Mouse (Mus musculus) myocyte (in vitro differentiated cells): ENCODE results near the gene Glis1.

Experiments used
- CEBPB ChIP-seq: IDR thresholded peaks from 2 replicates; pipeline ENCODE4 v1.6.1; 2011; ENCODE audit warnings: mild to moderate bottlenecking, moderate library complexity; ENCODE audit not compliant: poor library complexity, insufficient read depth, severe bottlenecking
- E2F4 ChIP-seq: IDR thresholded peaks from one replicate; pipeline ENCODE4 v1.6.1; 2011; ENCODE audit warnings: mild to moderate bottlenecking, control low read depth, moderate library complexity; ENCODE audit not compliant: insufficient read depth
- MAX ChIP-seq: IDR thresholded peaks from one replicate; pipeline ENCODE4 v1.6.1; 2011; ENCODE audit warnings: low read depth, mild to moderate bottlenecking, control low read depth
- MYOD1 ChIP-seq, 3 experiments: IDR thresholded peaks; one replicate each; pipeline ENCODE4 v1.6.1; 2011; ENCODE audit warnings: control low read depth in 2 of 3, low read depth in 2 of 3, mild to moderate bottlenecking in 2 of 3, moderate library complexity in 1 of 3; ENCODE audit not compliant: insufficient read length in 2 of 3, control insufficient read depth in 1 of 3
- MYOG ChIP-seq, 3 experiments: IDR thresholded peaks; one replicate each; pipeline ENCODE4 v1.6.1; 2011; ENCODE audit warnings: control low read depth in 2 of 3, low read depth in 2 of 3, mild to moderate bottlenecking in 2 of 3; ENCODE audit not compliant: insufficient read length in 2 of 3, control insufficient read depth in 1 of 3, insufficient read depth in 1 of 3
- POLR2A ChIP-seq: IDR thresholded peaks from one replicate; pipeline ENCODE4 v1.6.1; 2011; ENCODE audit warnings: low read depth, mild to moderate bottlenecking, control low read depth, moderate library complexity; ENCODE audit not compliant: insufficient read length
- POLR2AphosphoS2 ChIP-seq: IDR thresholded peaks from one replicate; pipeline ENCODE4 v1.6.1; 2011; ENCODE audit warnings: low read depth, control low read depth; ENCODE audit not compliant: insufficient read length
- SRF ChIP-seq: IDR thresholded peaks from one replicate; pipeline ENCODE4 v1.6.1; 2011; ENCODE audit warnings: low read depth; ENCODE audit not compliant: control insufficient read depth, insufficient read length
- USF1 ChIP-seq: IDR thresholded peaks from one replicate; pipeline ENCODE4 v1.6.1; 2011; ENCODE audit warnings: low read depth, mild to moderate bottlenecking, control low read depth, moderate library complexity

GRCm38 (mm10) chr4:107558801-107559200 lies 124.4 kb downstream of the Glis1 start:
- TF ChIP-seq CEBPB = no peak
- TF ChIP-seq POLR2A = no peak
- TF ChIP-seq SRF = no peak
- TF ChIP-seq MYOG (IDR thresholded peaks at IDR 0.05; ENCODE audit: control insufficient read depth in 1 of 3, insufficient read depth in 1 of 3, insufficient read length in 2 of 3, low read depth in 2 of 3) = no peak
- no peak for TF ChIP-seq POLR2AphosphoS2
- no peak for TF ChIP-seq MYOD1 (IDR thresholded peaks at IDR 0.05; ENCODE audit: control insufficient read depth in 1 of 3, insufficient read length in 2 of 3, low read depth in 2 of 3)
- TF ChIP-seq USF1 = no peak
- TF ChIP-seq MAX = no peak
- no peak for TF ChIP-seq E2F4
